Mouse (Mus musculus): ENCODE measurements around the gene Olfr1163.
"Not testable (repeated sequence)": the region's sequence is repeated elsewhere in the genome, so short reads cannot be mapped to it uniquely, and the experiment has no call there.

The Olfr1163 gene

DNA sequence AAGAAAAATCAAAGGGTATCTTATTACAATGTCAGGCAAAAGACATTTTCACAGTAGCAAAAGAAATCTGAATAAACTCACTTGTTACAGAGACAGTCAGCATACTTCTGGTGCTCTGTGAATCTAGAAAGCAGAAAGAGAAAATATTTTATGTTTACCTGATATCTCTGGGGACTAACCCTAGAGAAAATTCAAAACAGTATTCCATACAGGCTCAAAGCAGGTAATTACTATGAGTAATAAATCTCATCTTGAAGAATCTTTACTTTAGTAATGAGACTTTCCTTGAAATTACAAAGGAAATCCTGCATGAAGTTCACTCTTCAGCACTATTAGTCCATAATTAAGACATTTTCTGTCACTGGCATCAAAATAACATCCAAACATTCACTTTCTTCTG lies at the start of gene Olfr1163:
TSS of gene Olfr1163 (minus strand) at position 101 of the 400 bp plus-strand sequence.
- DNase-seq (ENCODE audit: low spot score) = no peak

DNA sequence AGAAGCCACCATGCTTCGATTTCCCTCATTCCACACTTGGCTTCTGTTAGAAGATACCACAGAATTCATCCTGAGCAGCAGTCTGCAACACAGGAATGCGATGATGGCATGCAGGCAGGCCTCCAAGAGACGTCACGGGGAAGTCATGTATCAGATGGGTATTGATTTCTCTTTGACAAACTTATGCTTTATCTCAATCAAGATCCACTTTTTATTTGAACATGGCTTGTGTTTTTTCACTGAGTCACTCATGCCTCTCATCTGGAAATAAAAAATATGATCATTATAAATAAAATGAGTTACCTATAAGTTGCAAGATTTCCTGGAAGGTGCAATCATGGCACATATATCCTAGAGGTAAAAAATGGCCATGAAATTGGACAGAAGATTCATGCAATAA lies 22.2 kb upstream of the Olfr1163 start, which contains the start of gene Olfr1164:
TSS of gene Olfr1164 (minus strand) at position 101 of the 400 bp plus-strand sequence.
- DNase-seq (ENCODE audit: low spot score) = no peak

DNA sequence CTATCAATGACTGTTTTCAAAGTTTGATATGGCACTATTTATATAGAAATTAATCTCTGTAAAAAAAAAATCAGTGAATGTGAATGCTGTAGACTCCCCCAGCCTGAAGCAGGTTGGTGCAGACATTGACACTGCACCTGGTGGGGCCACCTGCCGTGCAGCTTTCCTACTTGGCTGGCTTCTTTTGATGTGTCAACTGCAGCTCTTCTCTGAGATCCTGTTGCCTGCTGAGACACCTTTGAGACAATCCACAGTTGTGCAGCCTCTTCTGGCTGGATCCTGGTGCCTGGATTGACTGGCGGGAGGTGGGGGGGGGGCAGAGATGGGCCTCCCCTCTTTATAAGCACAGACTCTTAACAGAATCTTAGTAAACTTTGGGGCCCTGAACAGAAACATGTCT lies 8.0 kb downstream of the Olfr1163 start:
- no peak for DNase-seq (ENCODE audit: low spot score)

DNA sequence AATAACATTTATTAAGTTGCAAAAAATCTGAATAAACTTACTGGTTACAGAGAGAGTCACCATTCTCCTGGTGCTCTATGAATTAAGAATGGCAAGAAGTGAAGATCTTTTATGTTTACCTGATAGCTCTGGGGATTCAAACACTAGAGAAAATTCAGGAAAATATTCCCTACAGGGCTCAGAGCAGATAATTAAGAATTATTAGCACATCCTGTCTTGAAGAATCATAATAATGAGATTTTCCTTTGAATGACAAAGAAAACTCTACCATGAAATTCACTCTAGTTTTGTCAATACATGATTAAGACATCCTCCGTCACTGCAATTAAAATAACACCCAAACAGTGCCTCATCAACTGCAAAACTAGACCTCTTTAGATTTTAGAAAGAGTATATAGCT lies 20.6 kb downstream of the Olfr1163 start, which contains the start of gene Olfr1162:
TSS of gene Olfr1162 (minus strand) at position 101 of the 400 bp plus-strand sequence.
- DNase-seq (ENCODE audit: low spot score) = no peak

GRCm38 (mm10) chr2:88037599-88037998 lies 34.0 kb downstream of the Olfr1163 start, which contains the start of gene Olfr73:
Gene Olfr73, minus strand, starts transcription at chr2:88037699.
- no peak for DNase-seq (ENCODE audit: low spot score)

GRCm38 (mm10) chr2:88022474-88022873 lies 49.2 kb downstream of the Olfr1163 start, which contains the start of gene Olfr1161:
Gene Olfr1161, plus strand, starts transcription at chr2:88022774.
- DNase-seq (ENCODE audit: low spot score) = not testable (repeated sequence)
